In genomic region chr15:28834831-28835230, GRCm38 (mm10) we compare ENCODE assay signal across 18 mouse cellular contexts.
DNase-seq lines count a peak whose midpoint lies in the region.
"Had no signal": no experiment of that assay in that cellular context is flagged by ENCODE, and none has a peak within 500 bp of the region (broad histone marks: within the 10 kb centered on the region; RNA-seq: fewer than 3 reads in every experiment).

No protein-coding gene starts in this region.

- intact Hi-C loops in left cerebral cortex, postnatal 4 days (cut with DNase I) = no loop called here

- peak; percentile 3 for DNase-seq in adrenal gland, postnatal 25 days
- no peak for DNase-seq in adrenal gland, adult 18-20 months (ENCODE audit: low spot score in 2 of 2)
- DNase-seq in cerebellum, postnatal 25 days = peak; percentile 72 to 85
- DNase-seq in cerebellum, adult 8-10 months = no peak
- DNase-seq in left cerebral cortex, postnatal 4 days = peak; percentile 76
- DNase-seq in left cerebral cortex, adult 18-20 months (ENCODE audit: low spot score in 2 of 2) = no peak
- DNase-seq in cerebellum, postnatal 4 days (ENCODE audit: low spot score in 2 of 2) = peak; percentile 21 to 58
- DNase-seq: adrenal gland, adult 8-10 months; gastrocnemius, adult 2 months; gastrocnemius, postnatal 36 days; heart, adult 18-20 months; heart, postnatal 36 days; kidney, adult 9 months; kidney, postnatal 10 days; layer of hippocampus, postnatal 36 days; liver; lung, adult 2 months; lung, postnatal 14 days had no signal

Comparison
In these comparisons a context has a peak if more than half of its experiments do, and no peak if none do; other contexts are left out.
1. DNase-seq: peak in adrenal gland, postnatal 25 days (single experiment), cerebellum, postnatal 25 days (2 of 2), left cerebral cortex, postnatal 4 days (single experiment) and cerebellum, postnatal 4 days (2 of 2); none in adrenal gland, adult 18-20 months (0 of 2), cerebellum, adult 8-10 months (single experiment) and left cerebral cortex, adult 18-20 months (0 of 2).